Mouse (Mus musculus): ENCODE results near the gene Olfr905.

Gene Olfr905

DNA sequence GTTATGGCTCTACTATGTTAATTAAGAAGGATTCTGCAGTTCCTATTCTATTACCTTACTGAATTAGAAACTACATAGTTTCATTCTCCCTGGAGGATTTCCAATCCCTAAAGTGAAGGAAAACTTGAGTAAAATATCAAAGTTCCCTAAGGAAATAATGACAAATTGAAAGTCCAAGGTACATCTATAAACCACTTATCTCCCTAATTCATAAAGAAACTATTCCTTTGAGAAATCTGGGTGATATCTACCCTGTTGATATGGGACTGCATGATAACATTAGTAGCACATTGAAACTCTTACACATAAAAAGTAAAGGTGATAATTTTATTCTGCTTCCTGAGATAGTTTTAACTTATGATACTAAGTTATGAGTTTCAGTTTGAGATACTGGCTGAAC lies at the start of gene Olfr905:
Gene Olfr905, plus strand, starts transcription at position 301 of the 400 bp plus-strand sequence.
- DNase-seq = no peak

DNA sequence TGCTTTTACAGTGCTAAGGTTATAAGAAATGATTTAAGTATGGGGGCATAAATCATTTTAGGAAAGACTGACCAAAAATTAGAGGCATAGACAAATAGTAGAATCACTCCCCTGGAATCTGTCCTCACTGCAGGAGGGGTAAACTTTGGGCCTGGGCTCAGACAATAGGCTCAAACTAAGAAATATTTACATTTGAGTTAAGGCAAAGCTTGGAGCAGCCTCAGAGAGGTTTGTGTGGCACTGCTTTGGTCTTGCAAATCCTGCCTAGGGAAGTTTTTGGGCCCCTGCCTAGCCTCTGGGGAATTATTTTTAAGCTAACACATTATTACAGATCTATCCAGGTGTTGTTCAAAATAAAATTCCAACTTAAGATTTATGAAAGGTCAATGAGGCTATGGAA lies 47.1 kb upstream of the Olfr905 start:
- no peak for DNase-seq

DNA sequence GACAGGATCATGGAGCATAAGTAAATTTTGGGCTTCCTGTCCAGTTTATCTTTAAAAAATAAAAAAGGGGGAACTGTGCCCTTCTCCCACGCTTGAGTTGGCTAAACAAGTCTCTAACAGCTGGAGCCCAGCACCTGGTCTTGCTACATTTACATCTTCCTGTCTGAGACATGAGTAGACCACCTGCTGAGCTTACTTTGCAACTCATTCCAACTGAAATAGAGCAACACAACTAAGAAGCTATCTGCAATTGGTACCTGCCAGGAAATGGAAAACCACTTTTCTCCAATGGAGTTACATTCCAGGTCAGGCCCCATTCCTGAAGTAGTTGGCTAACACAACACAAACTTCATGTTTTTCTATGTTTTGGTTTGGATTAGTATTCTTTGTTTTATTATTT lies 43.9 kb upstream of the Olfr905 start:
- no peak for DNase-seq

DNA sequence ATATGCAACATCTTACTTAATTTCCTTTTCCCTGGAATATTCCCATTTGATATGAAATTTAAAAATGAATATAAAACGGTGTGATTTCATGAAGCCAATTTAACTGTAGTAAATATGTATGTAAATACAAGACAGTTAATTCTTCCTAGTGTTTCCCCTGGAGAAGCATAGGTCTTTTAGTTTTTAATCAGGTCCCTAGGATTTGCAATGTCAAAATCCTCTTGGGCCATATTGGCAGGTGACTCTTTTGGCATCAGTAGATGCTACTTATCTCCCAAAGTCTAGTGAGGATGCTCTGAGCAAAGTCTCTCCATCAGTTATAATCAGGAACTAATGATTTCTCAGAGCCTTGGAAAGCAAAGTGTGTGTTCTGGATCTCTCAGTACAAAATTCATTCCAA lies 41.8 kb upstream of the Olfr905 start, which contains the start of gene Olfr901:
Gene Olfr901, plus strand, starts transcription at position 301 of the 400 bp plus-strand sequence.
- DNase-seq = no peak

DNA sequence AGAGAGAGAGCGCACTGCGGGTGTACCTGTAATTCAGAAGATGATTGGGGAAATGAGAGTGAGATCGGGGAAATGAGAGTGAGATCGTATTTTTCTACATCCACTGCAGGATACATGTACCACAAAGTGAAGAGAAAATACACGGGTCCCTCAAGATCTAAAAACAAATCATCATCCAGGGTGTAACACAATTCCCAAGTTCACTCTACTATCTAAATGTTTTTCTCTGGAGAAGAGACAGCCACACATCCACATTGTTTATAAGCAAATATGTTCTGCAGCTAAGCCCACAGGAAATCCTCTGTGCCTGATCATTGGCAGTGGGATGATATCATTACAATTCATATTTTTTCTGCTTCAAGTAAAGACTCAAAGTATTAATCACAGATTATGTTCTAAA lies 23.6 kb upstream of the Olfr905 start, which contains the start of gene Olfr902:
Gene Olfr902, plus strand, starts transcription at position 301 of the 400 bp plus-strand sequence.
- no peak for DNase-seq

DNA sequence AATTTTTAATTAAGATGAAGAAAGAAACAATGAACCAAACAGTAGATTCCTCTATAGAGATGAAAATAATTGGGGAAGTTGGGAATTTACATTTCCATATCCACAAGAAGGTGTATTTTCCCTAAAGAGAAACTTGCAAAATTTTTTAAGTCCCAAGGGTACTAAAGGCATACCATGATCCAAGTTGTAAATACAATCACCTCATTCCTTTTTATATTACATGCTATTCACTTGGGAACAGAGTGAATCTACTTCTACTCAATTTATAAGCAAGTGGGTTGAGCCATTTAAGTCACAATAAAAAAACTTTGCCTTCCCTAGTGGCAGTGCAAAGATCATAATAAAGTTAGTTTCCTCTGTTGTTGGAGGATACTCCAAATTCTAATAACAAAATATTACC lies 8.1 kb upstream of the Olfr905 start, which contains the start of gene Olfr904:
Gene Olfr904, plus strand, starts transcription at position 301 of the 400 bp plus-strand sequence.
- DNase-seq = no peak

DNA sequence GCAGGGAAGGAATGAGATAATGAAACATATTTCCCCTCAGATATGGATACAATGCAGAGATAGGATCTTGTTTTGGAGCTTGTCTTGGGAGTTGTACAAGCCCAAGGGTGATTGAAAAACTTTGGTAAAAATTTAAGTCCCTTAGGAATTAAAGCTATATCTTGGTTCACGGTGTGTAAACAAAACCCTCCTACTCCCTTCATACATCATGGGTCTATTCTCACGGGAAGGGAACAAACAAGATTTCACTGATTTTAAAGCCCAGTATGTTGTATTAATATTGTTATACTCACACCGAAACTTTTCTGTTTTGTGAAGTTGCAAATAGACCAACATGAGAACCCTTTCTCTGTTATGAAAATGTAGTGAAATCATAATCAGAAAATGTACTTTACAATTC lies 15.9 kb downstream of the Olfr905 start, which contains the start of gene Olfr906:
Gene Olfr906, plus strand, starts transcription at position 301 of the 400 bp plus-strand sequence.
- no peak for DNase-seq

DNA sequence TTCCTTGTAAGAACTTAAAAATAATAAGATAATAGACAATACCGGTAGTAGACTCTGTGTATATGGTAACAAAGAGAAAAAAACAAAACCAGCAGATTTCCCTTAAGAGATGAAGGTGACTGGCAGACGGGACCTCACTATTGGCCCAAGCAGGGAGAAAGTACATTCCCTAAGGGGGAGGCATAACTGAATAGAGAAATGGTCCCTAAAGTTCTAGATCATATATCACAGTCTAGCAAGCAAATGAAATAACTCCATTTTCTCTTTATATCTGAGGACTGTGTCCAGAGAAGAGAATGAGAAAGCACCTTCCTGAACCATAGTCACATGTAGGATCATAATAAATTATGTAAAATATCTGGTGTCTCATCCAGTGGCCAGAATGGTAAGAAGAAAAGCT lies 24.6 kb downstream of the Olfr905 start, which contains the start of gene Olfr907:
Gene Olfr907, plus strand, starts transcription at position 301 of the 400 bp plus-strand sequence.
- no peak for DNase-seq

DNA sequence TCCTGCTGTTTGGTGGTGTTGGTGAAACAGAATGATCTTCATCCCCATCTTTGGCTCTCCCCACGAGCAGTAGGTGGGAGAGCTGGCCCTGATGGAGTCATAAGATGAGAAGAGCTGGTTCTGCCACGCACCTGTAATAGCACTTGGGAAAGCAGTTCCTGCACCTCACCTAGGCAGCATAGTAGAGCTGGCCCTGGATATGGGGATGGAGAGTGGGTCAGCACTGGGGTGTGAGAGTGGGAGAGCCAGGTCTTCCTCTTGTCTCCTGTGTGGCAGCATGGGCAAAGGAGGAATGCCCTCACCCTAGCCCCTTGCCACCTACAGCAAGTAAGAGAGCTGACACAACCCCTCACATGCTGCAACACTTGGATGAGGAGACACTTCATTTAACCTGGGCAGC lies 41.4 kb downstream of the Olfr905 start:
- DNase-seq = no peak

DNA sequence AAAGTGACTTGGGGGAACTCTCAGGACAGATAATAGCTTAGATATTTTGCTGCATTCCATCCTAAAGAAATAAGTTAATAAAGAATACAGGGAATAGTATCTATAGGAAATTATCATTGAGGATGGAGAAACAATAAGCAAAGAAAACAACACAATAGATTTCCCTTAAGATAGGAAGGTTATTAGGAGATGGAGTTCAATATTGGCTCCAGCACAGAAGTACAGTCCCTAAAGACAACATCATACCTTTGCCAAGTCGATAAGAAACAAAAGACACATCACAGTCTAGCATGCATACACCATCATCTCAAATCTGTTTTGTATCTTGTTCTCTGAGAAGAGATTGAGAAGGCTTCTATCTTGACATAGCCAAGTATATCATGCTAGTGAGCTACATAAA lies 50.4 kb downstream of the Olfr905 start, which contains the start of gene Olfr911-ps1:
Gene Olfr911-ps1, plus strand, starts transcription at position 301 of the 400 bp plus-strand sequence.
- DNase-seq = no peak

Data from cerebellum, adult 11 months (tissue).